Mouse (Mus musculus): ENCODE results near the gene Gm17509. TPM values are rescaled to one million over a fixed set of nuclear protein-coding genes. Genes with fewer than 3 reads are reported as not detected.

Gene Gm17509
- polyA plus RNA-seq, 1 experiment from 2014 or later: 0.13 TPM

DNA sequence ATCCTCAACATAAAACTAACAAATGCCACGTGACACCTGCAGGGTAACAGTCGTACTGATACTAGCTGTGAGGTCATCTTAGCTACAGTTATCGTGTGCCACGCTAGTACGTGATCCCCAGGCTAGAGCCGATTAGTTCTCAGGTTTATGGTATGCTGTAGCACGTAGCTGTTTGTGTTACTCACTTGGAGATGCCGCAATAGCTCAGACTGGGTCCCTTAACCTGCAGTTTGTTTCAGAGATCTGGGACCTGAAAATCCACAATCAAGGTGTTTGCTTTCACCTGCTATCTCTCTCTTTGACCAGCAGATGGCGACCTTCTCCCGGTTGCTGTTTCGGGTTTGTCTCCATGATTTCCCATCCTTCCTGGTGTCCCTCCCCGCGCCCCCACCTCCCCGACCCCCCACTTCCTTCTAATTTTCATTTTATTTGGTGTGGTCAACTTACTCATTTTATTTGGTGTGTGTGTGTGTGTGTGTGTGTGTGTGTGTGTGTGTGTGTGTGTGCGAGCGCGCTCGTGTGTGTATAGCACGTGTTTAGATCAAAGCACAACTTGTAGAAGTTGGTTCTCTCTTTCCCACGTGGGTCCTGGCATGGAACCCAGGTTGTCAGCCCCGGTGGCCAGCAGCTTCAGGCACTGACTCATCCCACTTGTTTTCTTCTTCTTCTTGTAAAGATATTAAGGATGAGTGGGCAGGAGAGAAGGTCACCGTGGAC, 18.0 kb downstream of the Gm17509 start:
- Histone ChIP-seq H3K27ac (no peak overlapping the region), H3K4me2 (ENCODE audit: low read length) (no peak overlapping the region), H3K27me3 (ENCODE audit: insufficient read depth, low read length) (no peaks in the 10 kb centered on the region), H3K4me1 (replicated peaks; ENCODE audit: insufficient read depth, low read length) (no peaks in the 10 kb centered on the region), H3K4me3 (replicated peaks; ENCODE audit: low read depth, low read length) (no peak overlapping the region), H3K36me3 (ENCODE audit: insufficient read depth, low read length) (no peaks in the 10 kb centered on the region), H3K9me3 (replicated peaks; ENCODE audit: low read length) (no peaks in the 10 kb centered on the region), H3K9ac (ENCODE audit: low read depth, low read length) (no peak overlapping the region)
- 41% methylated on average over 22 of the region's 22 CpGs for WGBS
- ATAC-seq (replicated peaks; ENCODE audit: low FRiP score, low read depth) (peak; percentile 36), DNase-seq (ENCODE audit: low spot score) (peak; percentile 35)
- peak; percentile 76 for TF ChIP-seq CTCF (IDR thresholded peaks at IDR 0.05; ENCODE audit: low read depth)

DNA sequence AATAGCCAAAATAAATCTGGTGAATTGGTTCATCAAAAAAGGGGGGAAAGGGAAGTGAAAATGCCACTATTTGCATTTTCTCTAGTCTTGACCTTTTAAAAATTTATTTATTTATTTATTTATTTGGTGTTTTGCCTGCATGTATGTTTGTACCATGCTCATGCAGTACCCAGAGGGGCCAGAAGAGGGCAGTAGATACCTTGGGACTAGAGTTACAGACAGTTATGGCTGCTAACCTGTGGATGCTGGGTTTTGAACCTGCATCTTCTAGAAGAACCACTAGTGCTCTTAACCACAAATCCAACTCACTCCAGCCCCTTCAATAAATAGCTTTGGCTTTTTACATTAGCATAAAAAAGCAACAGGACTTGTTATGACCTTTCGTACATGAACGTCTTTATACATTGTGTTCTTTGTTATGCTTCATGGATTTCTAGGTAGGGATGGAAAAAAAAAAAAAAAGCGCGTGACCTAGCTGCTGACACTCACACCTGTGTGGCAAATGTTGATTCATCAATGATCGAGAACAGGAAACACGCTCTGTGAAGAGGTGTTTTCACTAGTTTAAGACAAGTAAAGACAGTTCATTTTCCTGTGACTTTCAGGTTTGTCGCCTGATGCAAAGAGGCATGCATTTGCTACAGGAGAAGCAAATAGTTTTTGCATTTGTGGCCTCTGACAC, 22.3 kb downstream of the Gm17509 start:
- Histone ChIP-seq H3K27me3 (ENCODE audit: insufficient read depth, low read length) (no peaks in the 10 kb centered on the region), H3K4me3 (replicated peaks; ENCODE audit: low read depth, low read length) (no peak overlapping the region), H3K27ac (no peak overlapping the region), H3K9me3 (replicated peaks; ENCODE audit: low read length) (no peaks in the 10 kb centered on the region), H3K36me3 (ENCODE audit: insufficient read depth, low read length) (no peaks in the 10 kb centered on the region), H3K9ac (ENCODE audit: low read depth, low read length) (no peak overlapping the region), H3K4me2 (ENCODE audit: low read length) (no peak overlapping the region), H3K4me1 (replicated peaks; ENCODE audit: insufficient read depth, low read length) (no peaks in the 10 kb centered on the region)
- TF ChIP-seq CTCF (IDR thresholded peaks at IDR 0.05; ENCODE audit: low read depth): peak; percentile 80
- no peak; the same call in 1 of the 2 replicates for ATAC-seq (replicated peaks; ENCODE audit: low FRiP score, low read depth)
- DNase-seq (ENCODE audit: low spot score): peak; percentile 63
- WGBS: 80% methylated on average over 7 of the region's 7 CpGs

GRCm38 (mm10) chr13:117197666-117198065, 23.2 kb downstream of the Gm17509 start:
- ATAC-seq (replicated peaks; ENCODE audit: low FRiP score, low read depth) (no peak), DNase-seq (ENCODE audit: low spot score) (no peak)
- H3K9me3 ChIP-seq (replicated peaks; ENCODE audit: low read length): no peaks in the 10 kb centered on the region
- no peak overlapping the region for H3K9ac ChIP-seq (ENCODE audit: low read depth, low read length)
- no peaks in the 10 kb centered on the region for H3K36me3 ChIP-seq (ENCODE audit: insufficient read depth, low read length)
- 95% methylated on average over 2 of the region's 2 CpGs for WGBS
- H3K4me2 ChIP-seq (ENCODE audit: low read length): no peak overlapping the region
- TF ChIP-seq CTCF (IDR thresholded peaks at IDR 0.05; ENCODE audit: low read depth): no peak
- H3K4me1 ChIP-seq (replicated peaks; ENCODE audit: insufficient read depth, low read length): no peaks in the 10 kb centered on the region
- no peaks in the 10 kb centered on the region for H3K27me3 ChIP-seq (ENCODE audit: insufficient read depth, low read length)
- H3K27ac ChIP-seq: no peak overlapping the region
- H3K4me3 ChIP-seq (replicated peaks; ENCODE audit: low read depth, low read length): no peak overlapping the region

- Histone ChIP-seq H3K4me3 (replicated peaks; ENCODE audit: low read depth, low read length) (no peak overlapping the region), H3K27ac (no peak overlapping the region), H3K9me3 (replicated peaks; ENCODE audit: low read length) (no peaks in the 10 kb centered on the region), H3K36me3 (ENCODE audit: insufficient read depth, low read length) (no peaks in the 10 kb centered on the region), H3K27me3 (ENCODE audit: insufficient read depth, low read length) (no peaks in the 10 kb centered on the region), H3K4me2 (ENCODE audit: low read length) (no peak overlapping the region), H3K4me1 (replicated peaks; ENCODE audit: insufficient read depth, low read length) (no peaks in the 10 kb centered on the region), H3K9ac (ENCODE audit: low read depth, low read length) (no peak overlapping the region)
- TF ChIP-seq CTCF (IDR thresholded peaks at IDR 0.05; ENCODE audit: low read depth): no peak
- no peak for ATAC-seq (replicated peaks; ENCODE audit: low FRiP score, low read depth)
- WGBS: 85% methylated on average over 13 of the region's 13 CpGs
- no peak for DNase-seq (ENCODE audit: low spot score)
Observed at GRCm38 (mm10) chr13:117195569-117196495, 25.0 kb downstream of the Gm17509 start.

GRCm38 (mm10) chr13:117193422-117193983, 27.4 kb downstream of the Gm17509 start:
- no peak for TF ChIP-seq CTCF (IDR thresholded peaks at IDR 0.05; ENCODE audit: low read depth)
- no peaks in the 10 kb centered on the region for H3K36me3 ChIP-seq (ENCODE audit: insufficient read depth, low read length)
- ATAC-seq (replicated peaks; ENCODE audit: low FRiP score, low read depth) (0 out of 2 replicates have a peak, but pooled peaks have one; percentile 54), DNase-seq (ENCODE audit: low spot score) (peak; percentile 32)
- H3K27me3 ChIP-seq (ENCODE audit: insufficient read depth, low read length): no peaks in the 10 kb centered on the region
- H3K4me2 ChIP-seq (ENCODE audit: low read length): no peak overlapping the region
- H3K4me1 ChIP-seq (replicated peaks; ENCODE audit: insufficient read depth, low read length): no peaks in the 10 kb centered on the region
- H3K4me3 ChIP-seq (replicated peaks; ENCODE audit: low read depth, low read length): no peak overlapping the region
- H3K27ac ChIP-seq: no peak overlapping the region
- no peak overlapping the region for H3K9ac ChIP-seq (ENCODE audit: low read depth, low read length)
- no peaks in the 10 kb centered on the region for H3K9me3 ChIP-seq (replicated peaks; ENCODE audit: low read length)
- 46% methylated on average over 7 of the region's 7 CpGs for WGBS

- no peak for DNase-seq (ENCODE audit: low spot score)
- Histone ChIP-seq H3K9me3 (replicated peaks; ENCODE audit: low read length) (no peaks in the 10 kb centered on the region), H3K9ac (ENCODE audit: low read depth, low read length) (no peak overlapping the region), H3K27me3 (ENCODE audit: insufficient read depth, low read length) (no peaks in the 10 kb centered on the region), H3K4me2 (ENCODE audit: low read length) (no peak overlapping the region), H3K27ac (no peak overlapping the region), H3K36me3 (ENCODE audit: insufficient read depth, low read length) (no peaks in the 10 kb centered on the region), H3K4me3 (replicated peaks; ENCODE audit: low read depth, low read length) (no peak overlapping the region), H3K4me1 (replicated peaks; ENCODE audit: insufficient read depth, low read length) (no peaks in the 10 kb centered on the region)
- ATAC-seq (replicated peaks; ENCODE audit: low FRiP score, low read depth): no peak
- WGBS: 73% methylated on average over 5 of the region's 5 CpGs
- TF ChIP-seq CTCF (IDR thresholded peaks at IDR 0.05; ENCODE audit: low read depth): no peak
Observed at GRCm38 (mm10) chr13:117192161-117192560, 28.7 kb downstream of the Gm17509 start.

Measured in kidney, postnatal 0 days (tissue).